Mouse (Mus musculus) spleen, adult 10 weeks (tissue): ENCODE results near the gene Stk19. TPM values are rescaled to one million over a fixed set of nuclear protein-coding genes. Genes with fewer than 3 reads are reported as not detected.

Experiments used
- polyA plus RNA-seq: library from polyadenylated mRNA; stranded (reverse); fragments of 350-450 nt; fragmentation: Illumina TruSeq; extraction: RNeasy Lipid Tissue Mini Kit (QIAGEN cat#74804); gene quantifications from one replicate; pipeline ENCODE4 v1.2.3, GENCODE M21; 2015; ENCODE audit warnings: low replicate concordance; ENCODE audit not compliant: insufficient read depth

Stk19 gene
- 32.1 TPM for polyA plus RNA-seq

DNA sequence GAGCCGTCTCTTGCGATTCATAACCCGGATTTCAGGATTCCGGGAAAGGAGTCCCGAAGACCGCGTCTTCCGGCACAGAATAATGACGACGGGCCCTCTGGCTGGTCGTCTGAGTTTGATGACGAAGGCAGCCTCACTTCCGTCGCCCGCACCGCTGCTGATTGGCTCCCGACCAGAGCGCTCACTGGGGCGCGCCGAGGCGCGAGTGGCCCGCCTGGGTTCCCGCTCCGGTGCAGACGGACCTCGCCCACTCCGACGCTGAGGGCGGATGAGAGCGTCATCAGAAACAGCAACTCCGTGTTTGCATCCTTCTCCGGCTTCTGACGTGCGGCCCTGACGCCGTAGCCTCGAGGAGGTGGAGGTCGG is at the start of gene Stk19, which contains the start of gene Dxo:
Gene Stk19, minus strand, starts transcription at position 90 of the 366 bp plus-strand sequence.
Gene Dxo, plus strand, starts transcription at position 164 of the 366 bp plus-strand sequence.

DNA sequence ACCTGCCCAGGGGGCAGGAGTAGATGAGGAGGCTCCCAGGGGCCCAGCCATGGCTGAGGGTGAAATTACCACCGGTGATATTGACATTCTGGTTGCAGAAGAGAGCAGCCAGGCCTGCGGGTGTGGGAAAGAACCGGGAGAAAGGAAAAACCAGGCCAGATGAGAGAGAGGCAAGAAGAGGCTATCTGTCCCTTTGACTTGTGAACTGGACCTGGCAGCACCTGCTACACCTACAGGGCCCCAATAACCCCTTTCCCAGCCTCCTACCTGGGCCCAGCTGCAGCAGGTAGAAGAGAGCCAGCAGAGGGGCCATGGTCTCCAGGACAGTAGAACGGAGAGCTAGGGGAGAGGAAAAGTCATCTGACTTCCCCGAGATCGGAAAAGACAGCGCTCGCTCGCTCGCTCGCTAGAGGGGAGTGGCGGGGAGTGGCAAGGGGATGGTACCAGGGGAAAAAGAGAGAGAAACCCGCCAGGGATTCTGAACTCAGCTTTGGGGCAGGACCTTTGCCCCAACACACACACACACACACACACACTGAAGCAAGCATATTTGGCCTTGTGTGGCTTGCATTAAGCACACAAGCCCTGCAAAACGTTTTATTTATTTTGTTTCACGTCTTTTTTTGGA is 45.1 kb upstream of the Stk19 start, which contains the start of gene Gm20547:
Gene Gm20547, minus strand, starts transcription at position 360 of the 628 bp plus-strand sequence.

DNA sequence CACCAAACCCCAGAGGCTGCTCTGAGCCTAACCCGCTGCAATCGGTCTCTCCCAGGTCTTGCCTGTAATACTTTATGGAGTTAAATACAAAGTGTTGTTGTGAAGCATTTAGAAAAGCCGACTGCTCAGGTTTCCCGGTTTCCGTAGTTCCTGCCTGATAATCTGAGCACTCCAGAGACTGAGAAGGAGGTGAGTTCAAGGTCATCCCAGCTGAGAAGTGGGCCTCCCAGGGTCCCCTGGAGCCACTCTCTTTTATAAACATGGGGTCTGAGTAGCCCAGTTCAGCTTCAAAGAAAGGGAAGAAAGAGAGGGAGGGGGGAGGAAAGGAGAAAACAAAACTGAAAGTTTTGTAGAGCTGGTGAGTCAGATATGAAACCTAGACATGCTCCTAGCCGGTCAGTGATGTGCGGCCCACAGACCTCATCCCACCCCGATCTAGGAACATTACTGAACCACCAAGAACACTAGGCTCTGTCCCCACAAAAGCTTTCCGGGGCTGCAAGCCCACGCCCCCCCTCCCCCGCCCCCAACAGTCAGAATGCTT is 42.7 kb upstream of the Stk19 start, which contains the start of gene Zbtb12:
Gene Zbtb12, plus strand, starts transcription at position 148 of the 544 bp plus-strand sequence.

DNA sequence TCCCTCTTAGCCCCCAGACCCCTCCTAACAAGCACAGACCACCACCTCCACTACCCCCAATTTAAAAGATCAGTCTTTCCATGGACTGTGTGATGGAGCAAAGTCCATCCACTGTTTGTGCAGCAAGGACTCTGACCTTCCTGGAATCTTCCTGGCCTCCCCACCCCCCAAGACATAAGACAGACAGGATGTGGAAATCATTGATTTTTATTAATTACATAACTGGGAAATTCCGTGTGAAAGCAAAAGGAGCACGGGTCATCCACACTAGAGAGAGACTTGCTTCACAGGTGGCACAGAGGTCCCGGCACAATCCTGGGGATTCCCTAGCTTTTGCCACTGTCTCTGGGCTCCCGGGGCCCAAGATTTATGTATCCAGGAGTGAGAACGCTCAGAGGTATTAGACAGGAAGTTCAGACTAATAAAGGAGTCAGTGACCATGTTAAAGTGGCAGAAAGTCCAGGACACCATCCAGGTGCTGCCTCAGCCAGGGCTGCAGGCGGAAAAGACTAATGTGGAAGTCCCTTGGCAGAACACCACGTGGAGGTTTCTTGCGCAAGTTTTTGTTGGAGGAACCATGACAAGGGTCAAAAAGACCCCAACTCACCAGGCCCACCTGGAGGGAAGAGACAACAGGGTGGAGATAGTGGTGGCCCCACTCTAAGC is 25.8 kb upstream of the Stk19 start, which contains the start of gene Cfb:
Gene Cfb, minus strand, starts transcription at position 103 of the 666 bp plus-strand sequence.

DNA sequence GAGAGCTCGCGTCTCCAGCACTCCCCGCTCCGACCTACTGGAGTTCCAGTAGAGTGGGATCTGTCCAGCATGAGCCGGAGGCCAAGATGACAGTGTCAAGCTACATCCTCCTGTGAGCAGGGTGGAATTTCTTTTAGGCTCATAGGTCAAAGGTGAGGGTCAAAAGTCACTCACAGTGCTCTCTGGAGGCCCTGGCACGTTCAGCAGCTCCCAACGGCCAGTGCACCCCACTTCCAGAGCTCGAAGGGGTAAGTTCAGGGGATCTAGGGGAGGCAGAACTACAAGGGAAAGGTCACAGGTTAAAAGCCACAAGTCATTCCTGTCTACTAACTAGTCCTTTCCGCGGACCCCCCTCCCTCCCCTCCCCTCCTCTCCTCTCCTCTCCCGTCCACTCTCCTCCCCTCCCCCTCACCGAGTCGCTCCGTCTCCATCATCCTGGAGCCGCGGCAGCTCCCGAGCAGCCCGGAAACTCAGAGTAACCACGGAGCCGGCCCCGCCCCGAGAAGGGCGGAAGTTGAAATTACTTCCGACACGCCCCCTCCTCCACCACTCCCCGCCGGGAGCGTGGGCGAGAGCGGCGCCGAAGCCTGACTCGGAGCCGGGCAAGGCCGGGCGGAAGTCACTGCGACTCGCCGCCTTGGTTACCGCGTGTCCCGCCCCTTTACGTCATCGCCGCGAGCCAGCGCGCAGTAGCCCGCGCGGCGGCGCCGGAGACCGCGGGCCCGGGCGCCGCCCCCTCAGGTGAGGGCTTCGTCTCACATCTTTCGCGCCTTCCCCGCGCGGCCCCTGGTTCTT is 13.2 kb upstream of the Stk19 start, which contains the start of the genes Skiv2l and Nelfe:
Gene Skiv2l, minus strand, starts transcription at position 489 of the 795 bp plus-strand sequence.
Gene Nelfe, plus strand, starts transcription at position 670 of the 795 bp plus-strand sequence.

DNA sequence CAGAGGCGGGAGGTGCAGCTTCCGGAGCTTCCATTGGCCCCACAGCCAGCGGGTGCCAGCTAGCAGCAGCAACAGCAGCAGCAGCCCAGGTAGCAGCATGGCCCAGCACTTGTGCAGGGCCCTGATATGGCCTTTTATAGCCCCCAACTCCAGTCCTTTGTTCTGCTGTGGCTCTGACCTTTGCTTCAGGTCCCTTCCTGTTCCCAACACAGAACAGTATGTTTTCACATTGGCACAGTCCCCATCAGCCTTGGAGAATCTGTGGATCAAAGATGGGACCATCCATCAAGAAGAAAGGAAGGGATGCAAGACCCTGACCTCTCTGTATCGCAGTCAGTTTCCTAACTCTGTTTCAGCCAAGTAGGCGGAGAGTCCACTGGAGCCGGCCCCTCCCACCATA is 32.4 kb downstream of the Stk19 start, which contains the start of gene Cyp21a1:
Gene Cyp21a1, minus strand, starts transcription at position 261 of the 400 bp plus-strand sequence.

Other genes starting within 250 kb of the Stk19 start
- gene Gpsm3, start 247.1 kb downstream of the Stk19 start, polyA plus RNA-seq = 186 TPM
- gene Pbx2, start 245.7 kb downstream of the Stk19 start, polyA plus RNA-seq = 42.5 TPM
- 4.0 TPM for gene Ager, start 239.1 kb downstream of the Stk19 start, polyA plus RNA-seq
- 37.5 TPM for gene Rnf5, start 233.3 kb downstream of the Stk19 start, polyA plus RNA-seq
- 22.9 TPM for gene Agpat1, start 232.7 kb downstream of the Stk19 start, polyA plus RNA-seq
- 2.1 TPM for gene Egfl8, start 221.0 kb downstream of the Stk19 start, polyA plus RNA-seq
- gene Ppt2, start 208.4 kb downstream of the Stk19 start, polyA plus RNA-seq = 30.0 TPM
- 4.6 TPM for gene Prrt1, start 207.4 kb downstream of the Stk19 start, polyA plus RNA-seq
- 9.4 TPM for gene Fkbpl, start 192.2 kb downstream of the Stk19 start, polyA plus RNA-seq
- gene Atf6b, start 189.8 kb downstream of the Stk19 start, polyA plus RNA-seq = 16.5 TPM
- gene Tnxb, start 166.4 kb downstream of the Stk19 start, polyA plus RNA-seq = 5.1 TPM
- 87.9 TPM for gene C4b, start 93.1 kb downstream of the Stk19 start, polyA plus RNA-seq
- gene Cyp21a1, start 32.4 kb downstream of the Stk19 start, polyA plus RNA-seq = 1.4 TPM
- gene Dxo, start 74 bp upstream of the Stk19 start, polyA plus RNA-seq = 22.4 TPM
- gene Skiv2l, start 13.3 kb upstream of the Stk19 start, polyA plus RNA-seq = 31.3 TPM
- 16.3 TPM for gene Nelfe, start 13.4 kb upstream of the Stk19 start, polyA plus RNA-seq
- 101 TPM for gene Cfb, start 25.6 kb upstream of the Stk19 start, polyA plus RNA-seq
- 3.5 TPM for gene Zbtb12, start 42.5 kb upstream of the Stk19 start, polyA plus RNA-seq
- not detected for gene Gm20547, start 45.1 kb upstream of the Stk19 start, polyA plus RNA-seq
- gene C2, start 61.3 kb upstream of the Stk19 start, polyA plus RNA-seq = 38.7 TPM
- 55.6 TPM for gene Ehmt2, start 61.5 kb upstream of the Stk19 start, polyA plus RNA-seq
- not detected for gene Slc44a4, start 77.5 kb upstream of the Stk19 start, polyA plus RNA-seq
- 21.7 TPM for gene Neu1, start 94.3 kb upstream of the Stk19 start, polyA plus RNA-seq
- gene Hspa1b, start 122.3 kb upstream of the Stk19 start, polyA plus RNA-seq = 1.2 TPM
- not detected for gene Gm20481, start 133.0 kb upstream of the Stk19 start, polyA plus RNA-seq
- 0.52 TPM for gene Hspa1a, start 135.2 kb upstream of the Stk19 start, polyA plus RNA-seq
- not detected for gene Hspa1l, start 135.8 kb upstream of the Stk19 start, polyA plus RNA-seq
- gene Lsm2, start 144.9 kb upstream of the Stk19 start, polyA plus RNA-seq = 45.5 TPM
- gene Vars, start 164.0 kb upstream of the Stk19 start, polyA plus RNA-seq = 100 TPM
- 0.54 TPM for gene Vwa7, start 179.6 kb upstream of the Stk19 start, polyA plus RNA-seq
- gene Sapcd1, start 191.1 kb upstream of the Stk19 start, polyA plus RNA-seq = 2.6 TPM
- 6.1 TPM for gene Msh5, start 209.8 kb upstream of the Stk19 start, polyA plus RNA-seq
- 228 TPM for gene Clic1, start 213.0 kb upstream of the Stk19 start, polyA plus RNA-seq
- 3.2 TPM for gene Ddah2, start 222.1 kb upstream of the Stk19 start, polyA plus RNA-seq
- gene Ly6g6c, start 228.4 kb upstream of the Stk19 start, polyA plus RNA-seq = 0.26 TPM
- gene Mpig6b, start 229.2 kb upstream of the Stk19 start, polyA plus RNA-seq = 2.5 TPM
- gene Ly6g6e, start 240.0 kb upstream of the Stk19 start, polyA plus RNA-seq = not detected
- gene Ly6g6d, start 241.1 kb upstream of the Stk19 start, polyA plus RNA-seq = not detected
- gene Ly6g6f, start 248.7 kb upstream of the Stk19 start, polyA plus RNA-seq = 0.93 TPM